Mouse (Mus musculus): ENCODE data around the gene Nol7. TPM values are rescaled to one million over a fixed set of nuclear protein-coding genes. Genes with fewer than 3 reads are reported as not detected.

Gene Nol7
- polyA plus RNA-seq, 1 experiment = 110 TPM

- no peaks in the 10 kb centered on the region for H3K4me1 ChIP-seq (ENCODE audit: control insufficient read depth, insufficient read depth, insufficient read length, low read length)
- no peak overlapping the region for H3K4me3 ChIP-seq (ENCODE audit: insufficient read depth, low read depth, low read length)
- H3K27ac ChIP-seq (replicated peaks; ENCODE audit: low read depth, low read length) = no peak overlapping the region
These were observed 18.2 kb upstream of the Nol7 start for GRCm38 (mm10) chr13:43379989-43380388.

- no peak overlapping the region for H3K27ac ChIP-seq (replicated peaks; ENCODE audit: low read depth, low read length)
- H3K4me3 ChIP-seq (ENCODE audit: insufficient read depth, low read depth, low read length) = no peak overlapping the region
- no peaks in the 10 kb centered on the region for H3K4me1 ChIP-seq (ENCODE audit: control insufficient read depth, insufficient read depth, insufficient read length, low read length)
These were observed 12.9 kb upstream of the Nol7 start for GRCm38 (mm10) chr13:43385321-43385720.

- Histone ChIP-seq H3K4me3 (ENCODE audit: insufficient read depth, low read depth, low read length) (no peak overlapping the region), H3K27ac (replicated peaks; ENCODE audit: low read depth, low read length) (no peak overlapping the region)
These were observed 392 bp upstream of the Nol7 start for GRCm38 (mm10) chr13:43397700-43398296.

GRCm38 (mm10) chr13:43399576-43399975 lies 1.4 kb downstream of the Nol7 start:
- Histone ChIP-seq H3K4me1 (ENCODE audit: control insufficient read depth, insufficient read depth, insufficient read length, low read length) (peaks cover 5% of the 10 kb centered on the region; the same call in 1 of the 2 replicates), H3K27ac (replicated peaks; ENCODE audit: low read depth, low read length) (0 out of 2 replicates have a peak overlapping the region, but pooled peaks have one; percentile 9), H3K4me3 (ENCODE audit: insufficient read depth, low read depth, low read length) (no peak overlapping the region)

More at GRCm38 (mm10) chr13:43397700-43398296, 392 bp upstream of the Nol7 start:
- peaks cover 5% of the 10 kb centered on the region; the same call in 1 of the 2 replicates for H3K4me1 ChIP-seq (ENCODE audit: control insufficient read depth, insufficient read depth, insufficient read length, low read length)

- Histone ChIP-seq H3K4me3 (ENCODE audit: insufficient read depth, low read depth, low read length) (no peak overlapping the region), H3K27ac (replicated peaks; ENCODE audit: low read depth, low read length) (no peak overlapping the region), H3K4me1 (ENCODE audit: control insufficient read depth, insufficient read depth, insufficient read length, low read length) (no peaks in the 10 kb centered on the region)
These were observed 14.1 kb downstream of the Nol7 start for GRCm38 (mm10) chr13:43412311-43412710.

- Histone ChIP-seq H3K27ac (replicated peaks; ENCODE audit: low read depth, low read length) (no peak overlapping the region), H3K4me3 (ENCODE audit: insufficient read depth, low read depth, low read length) (no peak overlapping the region)
These were observed 15.4 kb downstream of the Nol7 start for GRCm38 (mm10) chr13:43413611-43414010.

GRCm38 (mm10) chr13:43415249-43415648 lies 17.1 kb downstream of the Nol7 start:
- H3K4me1 ChIP-seq (ENCODE audit: control insufficient read depth, insufficient read depth, insufficient read length, low read length) = no peaks in the 10 kb centered on the region
- no peak overlapping the region for H3K27ac ChIP-seq (replicated peaks; ENCODE audit: low read depth, low read length)
- no peak overlapping the region for H3K4me3 ChIP-seq (ENCODE audit: insufficient read depth, low read depth, low read length)

More at GRCm38 (mm10) chr13:43413611-43414010, 15.4 kb downstream of the Nol7 start:
- H3K4me1 ChIP-seq (ENCODE audit: control insufficient read depth, insufficient read depth, insufficient read length, low read length) = no peaks in the 10 kb centered on the region

- H3K4me3 ChIP-seq (ENCODE audit: insufficient read depth, low read depth, low read length) = no peak overlapping the region
- no peak overlapping the region for H3K27ac ChIP-seq (replicated peaks; ENCODE audit: low read depth, low read length)
- no peaks in the 10 kb centered on the region; the same call in 1 of the 2 replicates for H3K4me1 ChIP-seq (ENCODE audit: control insufficient read depth, insufficient read depth, insufficient read length, low read length)
These were observed 30.2 kb downstream of the Nol7 start for GRCm38 (mm10) chr13:43428436-43428835.

GRCm38 (mm10) chr13:43433395-43433794 lies 35.2 kb downstream of the Nol7 start:
- H3K4me3 ChIP-seq (ENCODE audit: insufficient read depth, low read depth, low read length) = no peak overlapping the region
- no peaks in the 10 kb centered on the region; the same call in 1 of the 2 replicates for H3K4me1 ChIP-seq (ENCODE audit: control insufficient read depth, insufficient read depth, insufficient read length, low read length)
- no peak overlapping the region for H3K27ac ChIP-seq (replicated peaks; ENCODE audit: low read depth, low read length)

GRCm38 (mm10) chr13:43440376-43440775 lies 42.2 kb downstream of the Nol7 start:
- Histone ChIP-seq H3K4me3 (ENCODE audit: insufficient read depth, low read depth, low read length) (no peak overlapping the region), H3K4me1 (ENCODE audit: control insufficient read depth, insufficient read depth, insufficient read length, low read length) (peaks cover 12% of the 10 kb centered on the region), H3K27ac (replicated peaks; ENCODE audit: low read depth, low read length) (no peak overlapping the region)

GRCm38 (mm10) chr13:43442551-43442950 lies 44.4 kb downstream of the Nol7 start:
- Histone ChIP-seq H3K27ac (replicated peaks; ENCODE audit: low read depth, low read length) (no peak overlapping the region), H3K4me3 (ENCODE audit: insufficient read depth, low read depth, low read length) (no peak overlapping the region), H3K4me1 (ENCODE audit: control insufficient read depth, insufficient read depth, insufficient read length, low read length) (peaks cover 26% of the 10 kb centered on the region)

- Histone ChIP-seq H3K4me3 (ENCODE audit: insufficient read depth, low read depth, low read length) (no peak overlapping the region), H3K4me1 (ENCODE audit: control insufficient read depth, insufficient read depth, insufficient read length, low read length) (peaks cover 27% of the 10 kb centered on the region), H3K27ac (replicated peaks; ENCODE audit: low read depth, low read length) (no peak overlapping the region)
These were observed 45.5 kb downstream of the Nol7 start for GRCm38 (mm10) chr13:43443706-43444105.

- H3K4me3 ChIP-seq (ENCODE audit: insufficient read depth, low read depth, low read length) = no peak overlapping the region
- H3K4me1 ChIP-seq (ENCODE audit: control insufficient read depth, insufficient read depth, insufficient read length, low read length) = peaks cover 27% of the 10 kb centered on the region
- H3K27ac ChIP-seq (replicated peaks; ENCODE audit: low read depth, low read length) = no peak overlapping the region
These were observed 46.5 kb downstream of the Nol7 start for GRCm38 (mm10) chr13:43444717-43445116.

- no peak overlapping the region for H3K4me3 ChIP-seq (ENCODE audit: insufficient read depth, low read depth, low read length)
- peaks cover 27% of the 10 kb centered on the region for H3K4me1 ChIP-seq (ENCODE audit: control insufficient read depth, insufficient read depth, insufficient read length, low read length)
- 0 out of 2 replicates have a peak overlapping the region, but pooled peaks have one; percentile 17 for H3K27ac ChIP-seq (replicated peaks; ENCODE audit: low read depth, low read length)
These were observed 47.6 kb downstream of the Nol7 start for GRCm38 (mm10) chr13:43445754-43446153.

GRCm38 (mm10) chr13:43447721-43448120 lies 49.5 kb downstream of the Nol7 start:
- no peak overlapping the region for H3K4me3 ChIP-seq (ENCODE audit: insufficient read depth, low read depth, low read length)
- H3K4me1 ChIP-seq (ENCODE audit: control insufficient read depth, insufficient read depth, insufficient read length, low read length) = peaks cover 26% of the 10 kb centered on the region
- no peak overlapping the region for H3K27ac ChIP-seq (replicated peaks; ENCODE audit: low read depth, low read length)

GRCm38 (mm10) chr13:43450686-43451085 lies 52.5 kb downstream of the Nol7 start:
- H3K27ac ChIP-seq (replicated peaks; ENCODE audit: low read depth, low read length) = no peak overlapping the region
- H3K4me1 ChIP-seq (ENCODE audit: control insufficient read depth, insufficient read depth, insufficient read length, low read length) = peaks cover 34% of the 10 kb centered on the region
- H3K4me3 ChIP-seq (ENCODE audit: insufficient read depth, low read depth, low read length) = no peak overlapping the region

Measured in brown adipose tissue, adult 24 weeks (tissue).